Mouse (Mus musculus) midbrain, embryonic 15.5 days (tissue): Measurements from ENCODE around the gene Usp37. TPM values are rescaled to one million over a fixed set of nuclear protein-coding genes. Genes with fewer than 3 reads are reported as not detected.

Source experiments
- ATAC-seq: fragments of 200-750 bp; cut with Nextera tagmentation; replicated peaks from 2 replicates; pipeline ENCODE4 v1.8.0; 2017; ENCODE audit warnings: moderate TSS enrichment
- H3K27ac ChIP-seq: fragments of 300-500 bp; sonication (generic); 2 replicates; pipeline ENCODE4 v1.5.1; 2015; ENCODE audit warnings: mild to moderate bottlenecking, inconsistent platforms
- H3K27me3 ChIP-seq: fragments of 300-500 bp; sonication (generic); replicated peaks from 2 replicates; pipeline ENCODE4 v1.6.1; 2015; ENCODE audit warnings: inconsistent platforms
- H3K36me3 ChIP-seq: fragments of 300-500 bp; sonication (generic); replicated peaks from 2 replicates; pipeline ENCODE4 v1.6.1; 2015; ENCODE audit warnings: inconsistent platforms
- H3K4me1 ChIP-seq: fragments of 300-500 bp; sonication (generic); 2 replicates; pipeline ENCODE4 v1.6.1; 2015; ENCODE audit warnings: inconsistent platforms
- H3K4me2 ChIP-seq: fragments of 300-500 bp; sonication (generic); 2 replicates; pipeline ENCODE4 v1.6.1; 2015; ENCODE audit warnings: inconsistent platforms, mild to moderate bottlenecking, moderate library complexity
- H3K4me3 ChIP-seq: fragments of 300-500 bp; sonication (generic); 2 replicates; pipeline ENCODE4 v1.5.1; 2015; ENCODE audit warnings: mild to moderate bottlenecking, inconsistent platforms
- H3K9ac ChIP-seq: fragments of 300-500 bp; sonication (generic); 2 replicates; pipeline ENCODE4 v1.6.1; 2015; ENCODE audit warnings: mild to moderate bottlenecking, inconsistent platforms
- H3K9me3 ChIP-seq: fragments of 300-500 bp; sonication (generic); 2 replicates; pipeline ENCODE4 v1.6.1; 2016; ENCODE audit warnings: inconsistent platforms
- WGBS: fragments of 180-500 bp; shearing (Covaris S2); methylation state at CpG from one replicate; pipeline ENCODE4 v1.1.7; 2015; ENCODE audit warnings: mixed read lengths; 5-methylcytosine and 5-hydroxymethylcytosine counted together
- polyA plus RNA-seq: library from polyadenylated mRNA; unstranded; fragments of >200 nt; fragmentation: Nextera tagmentation; extraction: Ambion mirVana; gene quantifications from 2 replicates; pipeline ENCODE4 v1.2.1, GENCODE M21; 2015

The Usp37 gene
- polyA plus RNA-seq, result 27.4 and 29.3 TPM in 2 replicates

DNA sequence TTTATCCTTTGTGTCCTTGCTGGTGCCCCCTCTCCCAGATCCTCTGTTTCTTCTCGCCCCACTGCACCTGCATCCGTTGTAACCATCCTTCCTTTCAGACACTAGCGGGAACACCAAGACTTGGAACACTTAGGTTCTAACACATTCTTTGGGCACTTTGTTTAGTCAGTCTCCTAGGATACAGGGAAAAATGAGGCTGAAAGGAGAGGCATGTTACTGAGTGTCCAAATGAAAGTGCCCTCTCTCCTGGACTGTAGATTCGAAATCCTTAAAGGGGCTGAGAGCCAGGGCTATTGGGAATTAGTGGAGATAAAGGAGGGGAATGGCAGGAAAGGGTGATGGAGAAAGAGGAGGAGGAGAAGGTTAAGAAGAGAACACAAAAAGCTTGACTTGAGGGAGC is at the start of gene Usp37:
TSS of gene Usp37 (minus strand) at position 101 of the 400 bp plus-strand sequence.
- Histone ChIP-seq H3K27ac (no peak within 1 kb of the TSS; the same call in 1 of the 2 replicates), H3K9me3 (no peaks in the 10 kb centered on the region), H3K4me1 (peaks cover 11% of the 10 kb centered on the region; the same call in 1 of the 2 replicates), H3K4me3 (0 out of 2 replicates have a peak within 1 kb of the TSS, but pooled peaks have one; percentile 2), H3K36me3 (no peaks in the 10 kb centered on the region), H3K27me3 (no peaks in the 10 kb centered on the region), H3K9ac (no peak within 1 kb of the TSS), H3K4me2 (peak within 1 kb of the TSS; percentile 27; the same call in 1 of the 2 replicates)
- WGBS, result 25% methylated on average over 4 of the region's 4 CpGs
- no peak for ATAC-seq

DNA sequence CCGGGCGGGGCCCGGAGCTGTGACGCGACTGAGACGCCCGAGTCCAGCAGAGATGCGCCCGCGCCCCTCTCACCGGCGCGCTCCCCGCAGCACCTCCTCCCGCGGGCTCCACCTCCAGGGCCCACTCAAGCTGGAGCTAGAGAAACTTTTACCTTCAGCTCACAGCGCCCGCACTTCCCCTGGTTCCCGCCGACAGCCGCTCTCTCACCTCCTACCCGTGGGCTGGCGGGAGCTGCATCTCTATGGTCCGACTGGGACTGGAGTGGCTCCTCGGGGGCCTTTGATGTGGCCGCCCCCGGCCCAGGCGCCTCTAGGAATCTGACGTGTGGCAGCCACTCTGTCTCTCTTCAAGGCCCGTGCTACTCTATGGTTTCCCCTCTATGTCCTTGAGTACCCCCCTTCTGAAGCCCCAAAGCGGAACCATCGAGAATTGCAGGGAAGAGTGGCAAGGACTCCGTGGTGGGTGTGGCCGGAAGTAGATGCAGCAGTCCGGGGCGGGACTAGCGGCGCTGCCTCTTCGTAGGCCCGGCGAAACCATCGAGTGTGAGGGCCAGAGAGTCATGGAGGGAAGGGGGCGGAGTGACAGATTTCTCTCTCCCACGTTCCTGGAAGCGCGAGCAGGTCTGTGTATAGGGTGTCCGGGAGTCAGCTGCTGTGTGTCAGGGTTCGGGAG is 43.8 kb upstream of the Usp37 start, which contains the start of the genes Zfp142 and Bcs1l:
TSS of gene Zfp142 (minus strand) at position 474 of the 673 bp plus-strand sequence.
TSS of gene Bcs1l (plus strand) at position 517 of the 673 bp plus-strand sequence.
- under 1% methylated on average over 48 of the region's 48 CpGs for WGBS
- no peaks in the 10 kb centered on the region for H3K9me3 ChIP-seq
- ATAC-seq, result peak; percentile 99
- peak within 1 kb of the TSS; percentile 85 for H3K27ac ChIP-seq
- peak within 1 kb of the TSS; percentile 83 for H3K4me2 ChIP-seq
- no peaks in the 10 kb centered on the region for H3K27me3 ChIP-seq
- H3K4me3 ChIP-seq, result peak within 1 kb of the TSS; percentile 81
- H3K9ac ChIP-seq, result peak within 1 kb of the TSS; percentile 83
- peaks cover 30% of the 10 kb centered on the region for H3K4me1 ChIP-seq
- 0 out of 2 replicates have a peak, but pooled peaks cover 16% of the 10 kb centered on the region for H3K36me3 ChIP-seq

GRCm38 (mm10) chr1:74587233-74587772 is 43.2 kb upstream of the Usp37 start:
- WGBS, result under 1% methylated on average over 24 of the region's 24 CpGs
- H3K36me3 ChIP-seq, result peaks cover 14% of the 10 kb centered on the region; the same call in 1 of the 2 replicates
- H3K4me1 ChIP-seq, result peaks cover 30% of the 10 kb centered on the region
- ATAC-seq, result no peak
- no peaks in the 10 kb centered on the region for H3K9me3 ChIP-seq
- peak overlapping the region; percentile 81 for H3K4me3 ChIP-seq
- peak overlapping the region; percentile 83 for H3K4me2 ChIP-seq
- peak overlapping the region; percentile 85 for H3K27ac ChIP-seq
- no peaks in the 10 kb centered on the region for H3K27me3 ChIP-seq
- H3K9ac ChIP-seq, result peak overlapping the region; percentile 70

GRCm38 (mm10) chr1:74584616-74585398 is 40.7 kb upstream of the Usp37 start:
- H3K4me2 ChIP-seq, result no peak overlapping the region
- no peak overlapping the region for H3K4me3 ChIP-seq
- H3K36me3 ChIP-seq, result peaks cover 6% of the 10 kb centered on the region; the same call in 1 of the 2 replicates
- 96% methylated on average over 3 of the region's 3 CpGs for WGBS
- H3K27ac ChIP-seq, result no peak overlapping the region
- no peak for ATAC-seq
- peaks cover 30% of the 10 kb centered on the region for H3K4me1 ChIP-seq
- H3K27me3 ChIP-seq, result no peaks in the 10 kb centered on the region
- no peak overlapping the region for H3K9ac ChIP-seq
- H3K9me3 ChIP-seq, result no peaks in the 10 kb centered on the region

GRCm38 (mm10) chr1:74582621-74583020 is 38.5 kb upstream of the Usp37 start:
- H3K4me1 ChIP-seq, result peaks cover 18% of the 10 kb centered on the region
- H3K9ac ChIP-seq, result no peak overlapping the region
- no peaks in the 10 kb centered on the region for H3K27me3 ChIP-seq
- H3K9me3 ChIP-seq, result no peaks in the 10 kb centered on the region
- ATAC-seq, result no peak
- H3K36me3 ChIP-seq, result peaks cover 25% of the 10 kb centered on the region
- H3K4me2 ChIP-seq, result no peak overlapping the region
- H3K27ac ChIP-seq, result no peak overlapping the region
- no peak overlapping the region for H3K4me3 ChIP-seq
- WGBS, result 75% methylated on average over 3 of the region's 3 CpGs

- H3K4me1 ChIP-seq, result no peaks in the 10 kb centered on the region
- peaks cover 76% of the 10 kb centered on the region for H3K36me3 ChIP-seq
- H3K4me2 ChIP-seq, result no peak overlapping the region
- H3K9me3 ChIP-seq, result no peaks in the 10 kb centered on the region
- no peak for ATAC-seq
- no peak overlapping the region for H3K9ac ChIP-seq
- no peaks in the 10 kb centered on the region for H3K27me3 ChIP-seq
- 93% methylated on average over 29 of the region's 29 CpGs for WGBS
- H3K27ac ChIP-seq, result no peak overlapping the region
- no peak overlapping the region for H3K4me3 ChIP-seq
These were observed 25.9 kb upstream of the Usp37 start for GRCm38 (mm10) chr1:74569739-74570719.

DNA sequence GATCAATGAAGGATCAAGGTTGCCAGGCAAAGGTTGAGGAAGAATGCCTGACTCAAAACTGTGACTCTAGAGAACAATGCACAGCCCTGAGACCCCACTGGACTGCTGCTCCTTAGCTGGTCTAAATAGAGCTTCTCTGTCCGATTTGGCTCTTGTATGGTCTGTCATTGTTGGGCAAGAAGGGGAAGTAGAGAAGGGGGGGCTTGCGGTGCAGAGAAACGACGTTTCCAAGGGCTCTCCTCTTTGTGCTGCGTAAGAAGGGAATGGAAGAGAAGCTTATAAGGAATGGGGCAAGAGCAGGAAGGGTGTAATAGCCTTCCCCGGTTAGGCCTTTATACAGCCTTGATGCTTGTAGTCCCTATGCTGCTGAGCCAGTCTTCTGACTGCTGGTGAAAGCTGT is 21.8 kb upstream of the Usp37 start:
- Histone ChIP-seq H3K9me3 (no peaks in the 10 kb centered on the region), H3K9ac (no peak overlapping the region), H3K27ac (no peak overlapping the region), H3K27me3 (no peaks in the 10 kb centered on the region), H3K4me3 (no peak overlapping the region), H3K4me2 (no peak overlapping the region), H3K36me3 (peaks cover 46% of the 10 kb centered on the region), H3K4me1 (no peaks in the 10 kb centered on the region)
- no peak for ATAC-seq
- WGBS, result 57% methylated on average over 6 of the region's 6 CpGs

DNA sequence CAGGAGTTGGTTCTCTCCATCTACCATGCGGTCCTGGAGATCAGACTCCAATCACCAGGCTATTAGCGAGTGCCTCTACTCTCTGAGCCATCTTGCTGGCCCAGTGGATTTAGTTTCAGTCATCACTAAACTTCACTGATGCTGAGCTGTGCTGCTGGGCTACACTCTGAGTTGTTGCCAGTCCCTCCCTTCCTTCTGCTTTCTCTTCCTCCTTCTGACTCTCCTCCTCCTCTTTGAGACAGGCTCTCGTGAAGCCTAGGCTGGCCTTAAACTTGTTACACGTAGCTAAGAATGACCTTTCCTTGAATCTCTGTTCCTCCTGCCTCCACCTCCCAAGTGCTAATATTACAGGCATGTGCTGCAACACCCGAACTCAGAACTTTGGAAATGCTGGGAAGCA is 15.0 kb upstream of the Usp37 start:
- Histone ChIP-seq H3K4me2 (no peak overlapping the region), H3K36me3 (no peaks in the 10 kb centered on the region), H3K4me3 (no peak overlapping the region), H3K9ac (no peak overlapping the region), H3K27ac (no peak overlapping the region), H3K27me3 (no peaks in the 10 kb centered on the region), H3K9me3 (no peaks in the 10 kb centered on the region), H3K4me1 (no peaks in the 10 kb centered on the region)
- WGBS, result 89% methylated on average over 5 of the region's 5 CpGs
- no peak for ATAC-seq

GRCm38 (mm10) chr1:74542451-74542961 is 1.6 kb downstream of the Usp37 start, which contains the start of gene Plcd4:
Gene Plcd4, plus strand, starts transcription at chr1:74542888.
- Histone ChIP-seq H3K4me3 (0 out of 2 replicates have a peak within 1 kb of the TSS, but pooled peaks have one; percentile 2), H3K9me3 (no peaks in the 10 kb centered on the region), H3K27me3 (no peaks in the 10 kb centered on the region), H3K27ac (peak within 1 kb of the TSS; percentile 31; the same call in 1 of the 2 replicates), H3K9ac (no peak within 1 kb of the TSS), H3K36me3 (no peaks in the 10 kb centered on the region), H3K4me2 (peak within 1 kb of the TSS; percentile 27), H3K4me1 (peaks cover 11% of the 10 kb centered on the region; the same call in 1 of the 2 replicates)
- ATAC-seq, result peak; percentile 70
- 4% methylated on average over 6 of the region's 6 CpGs for WGBS

DNA sequence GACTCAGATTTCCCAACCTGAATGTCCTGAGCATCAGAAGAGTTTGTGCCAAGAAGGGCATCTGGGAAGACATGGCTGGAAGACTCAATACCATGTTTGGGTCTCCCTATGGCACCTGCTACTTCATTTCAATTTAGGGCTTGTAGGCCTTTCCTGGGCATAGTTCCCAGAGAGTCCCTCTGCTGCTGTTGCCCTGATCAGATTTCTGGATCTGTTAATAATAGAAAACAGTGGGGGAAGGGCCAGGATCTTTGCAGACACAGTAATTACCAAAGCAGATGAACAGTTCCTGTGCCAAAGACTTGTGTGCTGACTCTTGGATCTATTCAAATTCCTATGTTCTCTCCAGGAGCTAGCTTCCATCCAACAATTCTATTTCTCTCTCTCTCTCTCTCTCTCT is 5.4 kb downstream of the Usp37 start:
- Histone ChIP-seq H3K27me3 (no peaks in the 10 kb centered on the region), H3K9ac (no peak overlapping the region), H3K9me3 (no peaks in the 10 kb centered on the region), H3K36me3 (no peaks in the 10 kb centered on the region), H3K27ac (no peak overlapping the region), H3K4me3 (no peak overlapping the region), H3K4me1 (peaks cover 11% of the 10 kb centered on the region; the same call in 1 of the 2 replicates), H3K4me2 (no peak overlapping the region)
- no peak for ATAC-seq

DNA sequence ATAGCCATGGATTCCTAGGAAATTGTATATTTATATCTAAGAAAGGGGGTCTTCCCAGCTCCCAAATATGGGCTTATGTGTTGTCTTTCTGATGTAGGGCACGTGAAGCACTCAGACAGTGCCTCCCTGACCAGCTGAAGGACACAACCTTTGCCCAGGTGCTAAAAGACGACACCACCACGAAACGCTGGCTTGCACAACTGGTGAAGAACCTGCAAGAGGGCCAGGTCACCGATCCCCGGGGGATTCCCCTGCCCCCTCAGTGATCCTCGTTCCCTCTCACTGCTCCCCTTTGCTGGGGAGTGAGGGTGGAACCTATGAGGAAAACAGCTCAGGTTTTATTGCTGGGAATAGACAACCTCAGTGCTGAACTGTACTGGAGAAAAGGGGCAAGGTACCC is 15.5 kb downstream of the Usp37 start:
- no peaks in the 10 kb centered on the region for H3K27me3 ChIP-seq
- no peaks in the 10 kb centered on the region for H3K4me1 ChIP-seq
- WGBS, result 92% methylated on average over 7 of the region's 7 CpGs
- H3K4me2 ChIP-seq, result no peak overlapping the region
- H3K27ac ChIP-seq, result no peak overlapping the region
- no peaks in the 10 kb centered on the region for H3K9me3 ChIP-seq
- ATAC-seq, result no peak
- H3K4me3 ChIP-seq, result no peak overlapping the region
- H3K36me3 ChIP-seq, result peaks cover 59% of the 10 kb centered on the region
- H3K9ac ChIP-seq, result no peak overlapping the region
